ENCODE assay signal across 9 mouse cellular contexts in genomic region chr11:97899822-97900221, GRCm38 (mm10). TPM values are rescaled to one million over a fixed set of nuclear protein-coding genes. Genes with fewer than 3 reads are reported as not detected.
DNase-seq lines count a peak whose midpoint lies in the region; ATAC-seq and TF ChIP-seq lines count a peak whose summit lies in the region.
"Had no signal": no experiment of that assay in that cellular context is flagged by ENCODE, and none has a peak within 500 bp of the region (broad histone marks: within the 10 kb centered on the region; RNA-seq: fewer than 3 reads in every experiment).

No protein-coding gene starts in this region.

- no peaks in the 10 kb centered on the region for H3K4me1 ChIP-seq in limb, embryonic 14.5 days (ENCODE audit: control insufficient read depth, insufficient read depth, low read length)
- H3K4me1 ChIP-seq in stomach, postnatal 0 days (replicated peaks; ENCODE audit: control insufficient read depth, insufficient read depth) = no peaks in the 10 kb centered on the region

- TF ChIP-seq POLR2A in limb, embryonic 14.5 days (IDR thresholded peaks at IDR 0.05; ENCODE audit: borderline replicate concordance, extremely low read depth, insufficient read depth, insufficient read length) = no peak

- peak; percentile 95 for TF ChIP-seq CTCF in stomach, postnatal 0 days (IDR thresholded peaks at IDR 0.05; ENCODE audit: low read depth)

- no peak overlapping the region for H3K4me3 ChIP-seq in limb, embryonic 14.5 days (replicated peaks; ENCODE audit: low read length)
- H3K4me3 ChIP-seq in stomach, postnatal 0 days (ENCODE audit: low read depth, low read length) = no peak overlapping the region
- H3K4me3 ChIP-seq: erythroblast, embryonic 14.5 days had no signal

- no peak overlapping the region for H3K27ac ChIP-seq in limb, embryonic 14.5 days (replicated peaks; ENCODE audit: low read depth, low read length)
- no peak overlapping the region for H3K27ac ChIP-seq in stomach, postnatal 0 days (replicated peaks)

- no peaks in the 10 kb centered on the region for H3K9me3 ChIP-seq in limb, embryonic 14.5 days (ENCODE audit: control insufficient read depth, low read length)
- no peaks in the 10 kb centered on the region for H3K9me3 ChIP-seq in stomach, postnatal 0 days (ENCODE audit: control insufficient read depth, low read length)

- peak; percentile 95 for DNase-seq in 3T3-L1 (ENCODE audit: low read depth, low spot score)
- peak; percentile 85 to 90 for DNase-seq in adrenal gland, adult 18-20 months (ENCODE audit: low spot score in 2 of 2)
- peak; percentile 93 for DNase-seq in embryo, embryonic 10 days (ENCODE audit: low spot score)
- peak; percentile 70 to 85 for DNase-seq in gastrocnemius, postnatal 4 days (ENCODE audit: low spot score in 2 of 2)
- peak; percentile 81 to 90 for DNase-seq in kidney, adult 8-10 months
- DNase-seq in limb, embryonic 14.5 days (ENCODE audit: low spot score) = peak; percentile 92
- DNase-seq in natural killer cell, adult 2 months (ENCODE audit: low spot score in 2 of 2) = peak; percentile 75 to 85
- DNase-seq in stomach, postnatal 0 days (ENCODE audit: low spot score) = peak; percentile 80

- H3K36me3 ChIP-seq in limb, embryonic 14.5 days (ENCODE audit: control insufficient read depth, insufficient read depth, low read length) = no peaks in the 10 kb centered on the region
- H3K36me3 ChIP-seq in stomach, postnatal 0 days (ENCODE audit: control insufficient read depth, insufficient read depth, low read length) = no peaks in the 10 kb centered on the region

- H3K27me3 ChIP-seq in limb, embryonic 14.5 days (ENCODE audit: control insufficient read depth, insufficient read depth, low read length) = no peaks in the 10 kb centered on the region
- no peaks in the 10 kb centered on the region for H3K27me3 ChIP-seq in stomach, postnatal 0 days (ENCODE audit: control insufficient read depth, insufficient read depth, low read length)

- 3% methylated on average over 2 of the region's 2 CpGs for WGBS in limb, embryonic 14.5 days
- 0% methylated on average over 2 of the region's 2 CpGs for WGBS in stomach, postnatal 0 days

- H3K9ac ChIP-seq in limb, embryonic 14.5 days (ENCODE audit: low read depth, low read length, severe bottlenecking) = no peak overlapping the region
- no peak overlapping the region for H3K9ac ChIP-seq in stomach, postnatal 0 days (ENCODE audit: low read length)

- H3K4me2 ChIP-seq in limb, embryonic 14.5 days (replicated peaks; ENCODE audit: low read depth, low read length, severe bottlenecking) = no peak overlapping the region
- H3K4me2 ChIP-seq in stomach, postnatal 0 days (replicated peaks; ENCODE audit: low read depth) = no peak overlapping the region

- no peak for TF ChIP-seq EP300 in stomach, postnatal 0 days (optimal IDR thresholded peaks at IDR 0.05)

- ATAC-seq in limb, embryonic 14.5 days (ENCODE audit: low FRiP score, low read depth) = peak; percentile 85
- peak; percentile 83 for ATAC-seq in stomach, postnatal 0 days (ENCODE audit: low FRiP score, low TSS enrichment)

RNA-seq across cellular contexts. Expression of gene Fbxo47, which starts 15.9 kb away (rescaled TPM):
- 1 to 10 TPM in 1 of 2 experiments, under 1 TPM in 1; 0.58 to 1.2 TPM for total RNA-seq in adrenal gland, adult 18-20 months (2021)
- under 1 TPM; 0.27 to 0.44 TPM for total RNA-seq in gastrocnemius, postnatal 4 days (2021)
- 0.58 and 1.0 TPM in 2 replicates for polyA plus RNA-seq in limb, embryonic 14.5 days (2012; rRNA removed)
- 0.22 and 0.82 TPM in 2 replicates for polyA plus RNA-seq in limb, embryonic 14.5 days (2014; fragmentation: Nextera tagmentation; extraction: Ambion mirVana)
- polyA plus RNA-seq in stomach, postnatal 0 days (2015; fragmentation: Nextera tagmentation; extraction: Ambion mirVana) = 0.29 and 0.34 TPM in 2 replicates
- polyA plus RNA-seq: erythroblast, embryonic 14.5 days had no signal

RNA-seq across cellular contexts. Expression of gene B230217C12Rik, which starts 59.2 kb away (rescaled TPM):
- 1 to 10 TPM; 3.7 to 4.0 TPM for total RNA-seq in adrenal gland, adult 18-20 months (2021)
- 1 to 10 TPM; 1.0 to 2.4 TPM for total RNA-seq in gastrocnemius, postnatal 4 days (2021)
- polyA plus RNA-seq in limb, embryonic 14.5 days (2012; rRNA removed) = 12.4 and 13.3 TPM in 2 replicates
- polyA plus RNA-seq in limb, embryonic 14.5 days (2014; fragmentation: Nextera tagmentation; extraction: Ambion mirVana) = 5.3 and 7.2 TPM in 2 replicates
- polyA plus RNA-seq in stomach, postnatal 0 days (2015; fragmentation: Nextera tagmentation; extraction: Ambion mirVana) = 1.1 and 1.9 TPM in 2 replicates
- polyA plus RNA-seq: erythroblast, embryonic 14.5 days had no signal
